Mouse (Mus musculus) neutrophil, adult 5-6 weeks (primary cell): Measurements from ENCODE around the gene Casp9. TPM values are rescaled to one million over a fixed set of nuclear protein-coding genes. Genes with fewer than 3 reads are reported as not detected.
A peak's percentile ranks its signal among the peaks of the same experiment; 100 is the strongest.

Source experiments
- ATAC-seq: fragments of 151-379, 151-347 bp; 2 replicates; pipeline ENCODE4 v1.8.0; 2017; ENCODE audit warnings: mild to moderate bottlenecking, moderate TSS enrichment; ENCODE audit not compliant: insufficient number of reproducible peaks, poor library complexity, low FRiP score, severe bottlenecking; ENCODE audit errors: extremely low read depth
- total RNA-seq: library from RNA; stranded (forward); fragments of 200-1000 nt; gene quantifications from 2 replicates; pipeline ENCODE4 v1.2.3, GENCODE M21; 2017

Gene Casp9
- total RNA-seq, 1 experiment from 2014 or later, result 31.2 TPM

- peak; percentile 66 for ATAC-seq
These were observed 64.1 kb downstream of the Casp9 start for GRCm38 (mm10) chr4:141857422-141857930.

- ATAC-seq, result no peak
These were observed 65.1 kb downstream of the Casp9 start for GRCm38 (mm10) chr4:141858501-141858900.

GRCm38 (mm10) chr4:141859351-141859750, 65.9 kb downstream of the Casp9 start:
- no peak for ATAC-seq

GRCm38 (mm10) chr4:141860246-141860841, 66.9 kb downstream of the Casp9 start:
- ATAC-seq, result no peak

GRCm38 (mm10) chr4:141861591-141862295, 68.3 kb downstream of the Casp9 start:
- ATAC-seq, result no peak

GRCm38 (mm10) chr4:141862867-141863266, 69.5 kb downstream of the Casp9 start:
- no peak for ATAC-seq

- no peak for ATAC-seq
These were observed 70.4 kb downstream of the Casp9 start for GRCm38 (mm10) chr4:141863726-141864280.

- ATAC-seq, result no peak
These were observed 71.1 kb downstream of the Casp9 start for GRCm38 (mm10) chr4:141864506-141864905.

- no peak for ATAC-seq
These were observed 71.6 kb downstream of the Casp9 start for GRCm38 (mm10) chr4:141865006-141865405.

Other genes with a start within 250 kb of the Casp9 start
- 0.12 TPM in 1 of 2 replicates, not detected in the other for gene Fblim1, start 187.5 kb upstream of the Casp9 start, total RNA-seq
- not detected in 2 replicates for gene Tmem82, start 175.0 kb upstream of the Casp9 start, total RNA-seq
- gene Slc25a34, start 169.8 kb upstream of the Casp9 start, total RNA-seq, result 0.23 and 0.25 TPM in 2 replicates
- 15.6 and 16.6 TPM in 2 replicates for gene Plekhm2, start 128.7 kb upstream of the Casp9 start, total RNA-seq
- gene Rsc1a1, start 108.0 kb upstream of the Casp9 start, total RNA-seq, result 6.5 TPM in 1 of 2 replicates, not detected in the other
- 29.2 and 31.1 TPM in 2 replicates for gene Ddi2, start 70.2 kb upstream of the Casp9 start, total RNA-seq
- gene Agmat, start 46.9 kb upstream of the Casp9 start, total RNA-seq, result not detected in 2 replicates
- gene Dnajc16, start 2.7 kb upstream of the Casp9 start, total RNA-seq, result 7.0 and 9.8 TPM in 2 replicates
- not detected in 2 replicates for gene Cela2a, start 32.5 kb downstream of the Casp9 start, total RNA-seq
- gene Ctrc, start 52.7 kb downstream of the Casp9 start, total RNA-seq, result not detected in 2 replicates
- gene Efhd2, start 81.3 kb downstream of the Casp9 start, total RNA-seq, result 84.2 and 88.8 TPM in 2 replicates
- not detected in 2 replicates for gene Fhad1, start 221.5 kb downstream of the Casp9 start, total RNA-seq